Mouse (Mus musculus) monocyte, adult 5-6 weeks (primary cell): ENCODE data around the gene Gatc. TPM values are rescaled to one million over a fixed set of nuclear protein-coding genes. Genes with fewer than 3 reads are reported as not detected.
"Not testable (repeated sequence)": the region's sequence is repeated elsewhere in the genome, so short reads cannot be mapped to it uniquely, and the experiment has no call there.

Source experiments
- ATAC-seq: fragments of 153-309, 156-312 bp; replicated peaks from 2 replicates; pipeline ENCODE4 v1.8.0; 2017; ENCODE audit warnings: mild to moderate bottlenecking; ENCODE audit not compliant: low TSS enrichment, insufficient number of reproducible peaks, severe bottlenecking, poor library complexity, low FRiP score
- total RNA-seq: library from RNA; stranded (forward); fragments of 200-1000, 200-491, 200-594 nt; gene quantifications from 3 replicates; pipeline ENCODE4 v1.2.3, GENCODE M21; 2017

Gene Gatc
- total RNA-seq, 1 experiment from 2014 or later: 5.8 TPM

DNA sequence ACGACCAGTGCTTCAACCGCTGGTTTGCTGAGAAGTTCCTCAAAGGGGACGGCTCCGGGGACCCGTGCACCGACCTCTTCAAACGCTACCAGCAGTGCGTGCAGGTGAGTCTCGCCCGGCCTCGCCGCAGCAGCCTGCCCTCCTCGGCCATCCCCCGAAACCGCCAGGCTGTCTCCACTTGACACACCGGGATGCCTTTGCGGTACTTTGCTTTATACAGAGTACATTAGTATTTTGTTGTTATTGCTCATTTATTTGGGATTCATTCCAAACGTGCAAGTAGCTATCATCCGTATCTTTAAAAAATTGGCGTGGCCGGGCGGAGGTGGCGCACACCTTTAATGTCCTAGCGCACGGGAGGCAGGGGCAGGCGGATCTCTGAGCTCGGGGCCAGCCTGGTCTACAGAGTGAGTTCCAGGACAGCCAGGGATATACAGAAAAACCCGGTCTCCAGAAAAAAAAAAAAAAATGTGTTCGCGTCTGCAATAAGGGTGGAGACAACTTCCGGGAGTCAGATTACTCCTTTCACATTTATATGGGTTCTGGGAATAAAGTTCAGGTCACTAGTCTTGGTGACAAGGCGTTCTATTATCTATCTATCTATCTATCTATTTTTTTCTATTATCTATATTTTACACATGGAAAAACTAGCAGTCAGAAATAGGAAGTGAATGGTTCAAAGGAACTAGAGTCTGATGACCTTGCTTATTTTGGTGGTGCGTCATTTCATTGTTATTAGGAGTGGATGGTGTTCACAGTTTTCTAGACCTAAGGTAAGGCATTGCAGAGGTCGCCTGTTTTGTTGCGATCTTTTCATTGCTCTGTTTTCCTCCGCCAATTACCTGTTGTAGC, 562 bp upstream of the Gatc start:
- no peak for ATAC-seq

DNA sequence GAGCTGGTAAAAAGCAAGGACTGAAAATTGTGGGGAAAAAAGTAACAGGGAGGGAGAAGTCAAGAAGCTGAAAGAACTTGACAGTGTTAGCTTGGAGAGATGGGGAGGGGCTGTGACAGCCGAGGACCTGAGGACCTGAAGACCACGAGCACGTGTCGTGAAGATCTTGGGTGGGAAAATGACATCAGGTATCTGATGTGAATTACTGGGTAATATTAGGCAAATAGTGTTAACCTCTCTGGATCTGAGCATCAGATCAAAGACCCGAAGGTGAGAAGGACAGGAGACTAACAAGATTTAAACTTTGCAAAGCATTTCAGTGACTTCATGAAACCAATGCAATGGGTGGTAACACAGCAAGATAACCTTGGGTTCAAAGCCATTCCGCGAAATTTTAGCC, 971 bp downstream of the Gatc start:
- ATAC-seq: no peak

DNA sequence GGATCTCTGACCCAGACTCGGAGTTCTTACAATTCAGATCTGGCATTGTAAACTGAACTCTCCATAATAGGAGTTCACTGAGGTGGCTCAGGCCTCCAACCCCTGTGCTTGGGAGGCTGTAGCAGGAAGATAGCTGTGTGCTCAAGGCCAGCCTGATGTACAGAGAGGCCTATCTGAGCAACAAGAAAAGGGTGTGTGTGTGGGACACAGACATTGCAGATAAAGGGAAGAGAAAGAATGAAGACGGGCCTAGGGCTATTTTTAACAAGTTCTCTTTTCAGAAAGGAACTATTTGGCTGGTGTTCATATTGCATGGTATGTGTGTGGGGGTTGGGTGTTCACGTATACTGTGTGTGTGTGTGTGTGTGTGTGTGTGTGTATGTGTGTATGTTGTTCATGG, 7.4 kb downstream of the Gatc start:
- peak; percentile 71 for ATAC-seq

DNA sequence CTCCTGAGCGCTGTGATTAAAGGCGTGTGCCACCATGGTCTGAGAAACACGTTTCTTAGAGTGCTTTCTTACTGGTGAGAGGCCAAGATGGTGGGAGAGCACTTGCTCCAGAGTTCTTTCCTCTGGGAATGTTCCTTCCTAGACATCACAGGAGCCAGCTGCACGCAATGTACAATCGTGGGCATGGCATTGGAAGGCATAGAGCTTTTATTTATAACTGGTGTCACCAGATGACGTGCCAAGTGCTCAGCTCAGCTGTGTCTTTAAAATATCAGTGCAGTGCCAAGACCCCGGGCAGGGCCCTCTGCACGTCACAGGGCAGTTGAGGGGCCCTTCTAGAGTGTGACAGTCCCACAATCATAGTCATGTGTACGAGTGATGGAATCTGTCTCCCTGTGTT, 10.0 kb downstream of the Gatc start:
- ATAC-seq: no peak

DNA sequence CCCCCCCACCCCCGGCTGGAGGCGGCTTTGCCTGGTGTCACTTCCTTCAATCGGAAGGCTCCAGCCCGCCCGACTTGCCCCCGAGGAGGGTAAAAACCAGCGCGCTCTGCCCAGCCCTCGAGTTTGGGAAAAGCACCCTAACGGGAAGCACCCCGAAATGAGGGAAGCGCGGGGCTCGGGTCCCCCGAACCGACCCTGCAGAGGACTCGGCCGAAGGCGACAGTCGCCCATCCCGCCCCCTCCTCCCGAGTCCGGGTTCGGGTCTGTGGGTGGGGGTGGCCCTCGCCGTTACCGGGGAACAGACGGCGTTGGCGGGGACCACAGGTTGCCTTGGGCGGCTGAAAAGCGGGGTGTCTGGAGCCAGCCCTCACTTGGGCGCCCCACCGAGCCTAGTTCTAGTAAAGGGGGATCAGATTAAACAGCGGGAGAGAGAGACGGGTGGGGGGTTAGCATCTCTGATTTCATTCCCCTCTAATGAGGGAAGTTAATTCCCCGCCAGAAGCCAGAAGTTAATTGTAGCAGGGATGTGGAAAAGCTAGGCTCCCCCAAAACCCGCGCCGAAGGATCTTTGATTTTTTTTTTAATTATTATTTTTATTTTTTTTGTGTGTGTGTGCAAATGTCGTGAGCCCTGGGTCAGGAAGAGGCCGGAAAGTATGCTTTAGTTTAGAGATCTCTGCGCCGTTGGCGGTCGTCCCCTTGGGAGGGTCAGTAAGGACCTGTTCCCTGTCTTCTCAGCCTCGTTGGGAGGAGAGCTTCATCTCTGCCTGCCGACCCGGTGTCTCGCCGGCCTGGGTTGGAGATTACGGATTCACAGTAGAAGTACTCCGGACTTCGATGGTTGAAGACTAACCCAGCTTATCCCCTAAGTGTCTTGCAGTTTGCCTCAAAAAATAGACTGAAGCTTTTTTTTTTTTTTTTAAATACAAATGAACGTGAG, 13.1 kb downstream of the Gatc start:
- ATAC-seq: no peak

DNA sequence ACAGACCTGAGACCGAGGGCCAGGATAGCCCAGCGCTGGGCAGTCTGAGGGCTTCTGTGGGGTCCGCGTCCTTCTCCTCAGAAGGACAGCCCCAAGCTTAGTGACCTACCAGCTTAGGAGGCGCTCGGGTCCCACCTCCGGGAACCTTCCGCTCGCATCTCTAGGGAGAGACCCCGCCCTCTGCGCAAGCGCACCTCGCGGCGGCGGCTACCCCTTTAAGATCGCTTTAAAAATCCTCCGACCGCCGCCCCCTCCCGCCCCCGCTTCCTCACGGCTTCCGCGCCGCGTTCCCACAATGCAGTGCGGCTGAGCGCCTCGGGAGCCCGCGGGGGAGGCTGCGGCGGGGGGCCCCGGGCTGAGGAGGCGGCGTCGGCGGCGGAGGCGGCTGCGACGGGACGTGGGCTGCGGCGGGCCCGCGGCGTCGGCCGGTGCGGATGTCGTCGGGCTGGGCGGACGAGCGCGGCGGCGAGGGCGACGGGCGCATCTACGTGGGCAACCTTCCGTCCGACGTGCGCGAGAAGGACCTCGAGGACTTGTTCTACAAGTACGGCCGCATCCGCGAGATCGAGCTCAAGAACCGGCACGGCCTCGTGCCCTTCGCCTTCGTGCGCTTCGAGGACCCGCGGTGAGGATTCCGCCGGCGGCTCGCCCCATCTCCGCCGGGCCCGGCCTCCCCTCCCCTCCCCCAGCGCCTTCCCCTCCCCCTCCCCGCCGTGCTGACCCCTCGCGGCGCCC, 13.9 kb downstream of the Gatc start, which contains the start of gene Srsf9:
TSS of gene Srsf9 (plus strand) at position 303 of the 735 bp plus-strand sequence.
- ATAC-seq: peak; percentile 91

DNA sequence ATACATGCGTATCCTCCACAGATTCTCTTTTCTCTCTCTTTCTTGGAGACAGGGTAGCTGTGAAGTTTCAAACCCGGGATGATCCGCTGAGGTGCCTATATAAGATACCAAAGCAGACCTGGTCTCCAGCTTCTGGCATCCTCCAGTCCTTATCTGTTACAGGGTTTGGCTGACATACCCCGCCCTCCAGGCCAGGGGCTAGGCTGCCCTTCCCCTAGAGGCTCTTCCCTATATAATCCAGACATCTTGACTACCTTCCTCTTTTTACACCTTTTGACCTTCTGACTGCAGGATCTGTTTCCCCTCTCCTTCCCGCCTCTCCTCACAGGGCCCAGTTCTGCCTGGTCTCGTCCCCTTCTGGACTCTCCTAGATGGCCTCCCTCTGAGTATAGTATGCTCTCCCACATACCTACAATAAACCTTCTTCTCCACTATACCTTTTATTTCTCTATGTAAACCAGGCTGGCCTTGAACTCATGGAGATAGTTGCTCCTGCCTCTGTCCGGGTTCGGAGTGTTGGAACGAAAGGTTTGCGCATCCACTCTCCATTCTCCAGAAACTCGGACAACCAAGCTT, 14.6 kb downstream of the Gatc start:
- ATAC-seq: 0 out of 2 replicates have a peak, but pooled peaks have one; percentile 24

DNA sequence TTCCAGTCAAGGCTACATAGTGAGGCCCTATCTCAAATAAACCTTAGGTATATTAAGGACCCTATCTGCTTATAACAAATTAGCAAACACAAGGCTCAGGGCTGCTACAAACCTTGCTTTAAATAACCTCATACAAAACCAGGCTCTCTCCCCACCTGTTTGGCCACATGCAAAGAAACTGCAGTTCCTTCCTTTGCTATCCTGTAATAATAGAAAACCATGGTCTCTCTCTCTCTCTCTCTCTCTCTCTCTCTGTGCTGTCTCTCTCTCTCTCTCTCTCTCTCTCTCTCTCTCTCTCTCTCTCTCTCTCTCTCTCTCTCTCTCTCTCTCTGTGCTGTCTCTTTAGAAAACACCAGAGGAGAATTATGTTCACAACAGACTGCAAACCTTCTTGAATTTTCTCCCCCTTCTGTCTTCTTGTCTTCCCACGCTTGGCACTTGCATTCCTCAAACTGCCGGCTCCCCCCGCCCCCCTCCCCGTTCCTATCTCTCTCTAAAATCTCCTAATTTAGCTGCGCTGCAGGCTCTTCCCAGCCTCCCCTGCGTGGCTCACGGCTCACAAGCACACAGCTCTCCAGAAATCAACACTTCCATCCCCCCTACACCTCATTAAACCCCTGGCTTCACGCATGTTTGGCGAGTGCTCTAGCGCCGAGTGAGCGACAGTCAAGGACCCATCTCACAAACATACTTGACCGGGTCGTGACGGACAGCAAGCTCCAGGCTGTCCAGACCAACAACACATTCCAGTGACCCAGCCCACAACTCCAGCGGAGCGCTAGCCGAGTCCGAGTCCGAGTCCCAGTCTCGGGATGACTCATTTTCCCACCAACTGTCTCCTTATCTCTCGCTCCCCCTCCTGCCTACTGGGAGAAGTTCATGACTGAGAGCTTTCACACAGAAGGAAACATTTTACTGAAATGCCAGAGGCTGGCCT, 21.7 kb downstream of the Gatc start:
- ATAC-seq: peak; percentile 76

DNA sequence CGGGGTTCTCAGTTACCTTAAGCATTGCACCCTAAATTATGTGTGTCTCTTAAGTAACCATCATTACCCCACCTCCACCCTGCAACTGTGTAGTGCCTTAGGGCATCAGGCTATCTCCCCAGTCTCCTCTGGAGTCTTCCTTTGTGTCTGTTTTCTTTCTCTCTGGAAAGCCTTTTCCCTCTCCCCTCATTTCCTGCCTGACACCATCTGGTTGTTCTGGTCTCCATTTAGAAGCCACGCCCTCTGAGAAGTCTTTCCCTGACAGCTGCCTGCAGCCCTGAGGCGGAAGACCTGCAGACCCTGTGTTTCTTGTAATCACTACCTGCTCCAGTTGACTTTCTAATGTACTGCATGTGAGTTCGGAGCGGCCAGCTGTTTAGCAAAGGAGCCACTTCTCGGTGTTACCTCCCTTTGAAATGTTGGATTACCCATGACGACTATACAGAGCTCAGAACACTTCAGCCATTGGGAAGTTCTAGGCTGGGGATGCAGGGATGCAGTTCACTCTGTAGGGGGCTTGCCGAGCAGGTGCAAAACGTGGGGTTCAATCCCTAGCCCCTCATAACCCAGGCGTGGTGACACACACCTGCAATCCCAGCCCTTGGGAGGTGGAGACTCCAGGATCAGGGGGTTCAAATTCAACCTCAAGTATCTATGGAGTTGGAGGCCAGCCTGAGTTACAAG, 23.2 kb downstream of the Gatc start:
- no peak for ATAC-seq

DNA sequence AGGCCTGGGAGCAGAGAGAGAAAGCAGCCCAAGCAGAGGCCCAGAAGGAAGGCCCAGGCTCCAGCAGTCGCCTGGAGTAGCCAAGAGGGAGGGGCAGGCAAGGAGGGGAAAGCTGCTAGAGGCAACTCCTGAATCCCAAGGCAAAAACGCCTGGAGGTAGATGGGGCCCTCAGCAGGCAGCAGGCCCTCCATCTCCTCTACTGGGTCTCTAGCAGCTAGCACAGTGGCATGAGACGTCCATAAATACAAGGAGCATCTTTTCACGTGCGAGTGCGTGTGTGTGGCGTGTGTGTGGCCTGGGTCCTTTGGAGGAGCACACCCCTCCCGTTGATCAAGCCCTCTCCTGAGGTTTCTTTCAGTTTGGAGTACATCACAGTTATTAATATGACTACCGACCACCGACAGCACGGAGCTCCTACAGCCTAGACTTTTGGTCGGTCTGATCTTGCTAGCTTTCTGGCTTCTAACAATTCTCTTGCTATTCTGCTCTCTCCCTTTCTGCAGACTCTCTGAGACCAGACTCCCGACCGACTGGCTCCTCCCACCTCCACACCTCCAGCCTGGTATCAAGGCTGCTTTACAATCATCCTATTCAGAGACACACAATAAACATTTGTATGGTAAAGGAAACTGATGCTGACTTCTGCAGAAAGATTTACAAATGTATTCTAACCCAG, 23.9 kb downstream of the Gatc start:
- no peak for ATAC-seq

DNA sequence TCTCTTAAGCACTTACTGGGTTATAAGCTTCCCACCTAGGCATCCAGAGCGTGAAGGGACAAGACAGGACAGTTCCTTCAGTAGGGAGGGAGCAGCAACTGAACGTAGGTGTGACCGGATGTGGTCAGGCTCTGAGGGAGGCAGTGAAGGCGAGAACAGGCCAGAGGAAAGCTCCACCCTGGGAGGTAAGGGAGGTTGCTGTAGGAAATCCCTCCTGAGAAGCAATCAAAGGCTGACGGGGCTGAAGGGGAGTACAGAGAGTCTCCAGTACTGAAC, 27.4 kb downstream of the Gatc start:
- no peak for ATAC-seq

DNA sequence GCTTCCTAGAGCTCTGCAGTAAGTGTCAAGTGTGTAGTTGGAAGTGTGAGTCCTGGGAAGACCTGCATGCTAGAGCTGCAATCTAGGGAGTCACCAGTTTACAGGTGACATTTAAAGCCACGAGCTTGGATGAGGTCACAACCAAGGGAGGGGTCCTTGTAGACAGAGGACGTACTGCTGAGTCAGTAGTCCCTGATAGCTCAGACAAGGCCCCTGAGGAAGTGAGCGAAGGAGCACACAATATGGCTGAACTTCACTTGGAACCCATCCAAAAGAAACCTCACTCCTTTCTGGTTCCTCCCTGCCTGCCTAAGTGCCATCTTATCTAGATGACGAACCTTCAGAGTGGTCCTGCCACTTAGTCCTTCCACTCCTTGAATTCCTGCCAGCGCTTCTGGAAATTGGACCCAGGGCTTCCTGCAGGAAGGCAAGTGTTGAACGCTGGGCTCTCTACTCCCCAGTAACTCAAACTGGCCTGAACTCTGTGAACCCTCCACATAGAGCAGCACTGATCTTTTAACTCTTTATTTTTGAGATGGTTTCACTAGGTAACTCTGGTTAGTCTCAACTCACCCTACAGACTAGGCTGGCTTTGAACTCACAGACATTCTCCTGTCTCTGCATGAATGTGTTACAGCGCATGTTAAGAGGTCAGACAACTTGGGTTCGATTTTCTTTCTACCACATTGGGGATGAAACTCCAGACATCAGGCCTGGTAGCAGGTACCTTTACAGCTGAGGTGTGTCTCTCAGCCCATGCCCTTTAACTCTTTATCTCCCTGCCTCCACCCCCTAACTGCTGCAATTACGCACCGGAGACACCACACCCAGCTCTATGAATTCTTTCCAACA, 27.9 kb downstream of the Gatc start:
- peak; percentile 82 for ATAC-seq

DNA sequence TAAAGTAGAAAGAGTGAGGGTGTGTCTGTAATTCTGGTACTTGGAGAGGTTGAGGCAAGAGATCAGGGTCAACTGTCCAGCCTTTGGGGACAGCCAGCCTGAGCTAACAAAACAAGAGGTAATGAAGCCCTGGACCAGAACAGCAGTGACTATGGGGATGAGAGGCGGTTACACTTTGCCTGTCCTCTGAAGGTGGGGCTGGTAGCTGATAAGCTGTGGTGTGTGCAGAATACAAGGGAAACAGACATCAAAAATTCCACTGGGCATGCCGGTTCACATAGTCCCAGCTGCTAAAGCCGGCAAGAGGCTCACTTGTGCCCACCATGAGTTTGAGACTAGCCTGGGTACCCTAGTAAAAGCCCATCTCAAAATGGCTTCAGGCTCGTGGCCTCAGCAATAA, 28.6 kb downstream of the Gatc start:
- ATAC-seq: no peak

DNA sequence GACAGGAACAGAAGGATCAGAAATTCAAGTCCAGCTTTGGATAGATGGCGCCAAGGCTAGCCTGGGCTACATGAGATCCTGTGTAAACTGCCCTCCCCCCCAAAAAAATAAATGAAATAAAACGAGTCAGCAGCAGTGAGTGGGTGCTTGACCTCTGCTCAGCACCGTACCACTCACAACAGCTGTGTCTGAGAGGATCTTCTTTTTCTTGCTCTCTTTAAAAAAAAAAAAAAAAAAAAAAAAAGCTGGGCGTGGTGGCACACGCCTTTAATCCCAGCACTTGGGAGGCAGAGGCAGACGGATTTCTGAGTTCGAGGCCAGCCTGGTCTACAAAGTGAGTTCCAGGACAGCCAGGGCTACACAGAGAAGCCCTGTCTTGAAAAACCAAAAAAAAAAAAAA, 38.8 kb downstream of the Gatc start:
- not testable (repeated sequence) for ATAC-seq

DNA sequence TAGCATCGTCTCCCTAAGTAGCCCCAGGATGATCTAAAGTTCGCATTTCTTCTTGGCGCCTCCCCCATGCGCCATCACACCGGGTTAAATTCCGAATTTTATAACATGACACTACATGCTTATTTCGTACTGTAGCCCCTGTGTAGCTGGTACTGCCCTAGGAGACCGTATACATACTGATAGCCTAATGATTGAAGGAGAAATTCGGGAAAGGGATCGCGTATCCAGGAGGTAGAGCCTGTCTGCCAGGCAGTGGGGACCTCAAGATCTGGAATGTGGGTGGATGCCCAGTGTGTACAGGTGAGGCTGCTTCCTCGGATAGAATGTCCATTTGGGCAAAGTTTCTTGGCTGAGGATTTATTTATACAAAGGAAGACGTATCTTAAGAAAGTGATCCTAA, 39.4 kb downstream of the Gatc start:
- no peak for ATAC-seq
